Mouse (Mus musculus) midbrain, embryonic 11.5 days (tissue): ENCODE results near the gene Cdc42ep2. TPM values are rescaled to one million over a fixed set of nuclear protein-coding genes. Genes with fewer than 3 reads are reported as not detected.

Source experiments
- ATAC-seq: fragments of 200-750 bp; cut with Nextera tagmentation; 2 replicates; pipeline ENCODE4 v1.8.0; 2017; ENCODE audit warnings: moderate TSS enrichment, moderate library complexity; ENCODE audit not compliant: low FRiP score
- DNase-seq: peaks from one replicate; pipeline ENCODE4 v3.0.0; 2015; ENCODE audit warnings: low spot score; ENCODE audit errors: missing footprints
- H3K27ac ChIP-seq: fragments of 300-500 bp; sonication (generic); 2 replicates; pipeline ENCODE4 v1.5.1; 2014; ENCODE audit warnings: low read depth, low read length
- H3K27me3 ChIP-seq: fragments of 300-500 bp; sonication (generic); 2 replicates; pipeline ENCODE4 v1.6.1; 2014; ENCODE audit warnings: mild to moderate bottlenecking, low read length, moderate library complexity, mixed read lengths; ENCODE audit not compliant: control insufficient read depth, insufficient read depth
- H3K36me3 ChIP-seq: fragments of 300-500 bp; sonication (generic); 2 replicates; pipeline ENCODE4 v1.6.1; 2014; ENCODE audit warnings: mild to moderate bottlenecking, low read length, moderate library complexity, mixed read lengths; ENCODE audit not compliant: control insufficient read depth, insufficient read depth
- H3K4me1 ChIP-seq: fragments of 300-500 bp; sonication (generic); 2 replicates; pipeline ENCODE4 v1.6.1; 2014; ENCODE audit warnings: low read length; ENCODE audit not compliant: control insufficient read depth, insufficient read depth
- H3K4me2 ChIP-seq: fragments of 300-500 bp; sonication (generic); 2 replicates; pipeline ENCODE4 v1.6.1; 2014; ENCODE audit warnings: mild to moderate bottlenecking, moderate library complexity
- H3K4me3 ChIP-seq: fragments of 300-500 bp; sonication (generic); 2 replicates; pipeline ENCODE4 v1.5.1; 2014; ENCODE audit warnings: low read depth, low read length
- H3K9ac ChIP-seq: fragments of 300-500 bp; sonication (generic); 2 replicates; pipeline ENCODE4 v1.6.1; 2014; ENCODE audit warnings: low read length
- H3K9me3 ChIP-seq: fragments of 300-500 bp; sonication (generic); 2 replicates; pipeline ENCODE4 v1.6.1; 2016; ENCODE audit warnings: low read length; ENCODE audit not compliant: control insufficient read depth
- WGBS: fragments of 180-500 bp; shearing (Covaris S2); extraction: QIAGEN DNeasy Blood & Tissue Kit; methylation state at CpG from one replicate; pipeline ENCODE4 v1.1.7; 2014; 5-methylcytosine and 5-hydroxymethylcytosine counted together
- polyA plus RNA-seq: library from polyadenylated mRNA; unstranded; fragments of >200 nt; fragmentation: Nextera tagmentation; extraction: Ambion mirVana; gene quantifications from 2 replicates; pipeline ENCODE4 v1.2.1, GENCODE M21; 2014

The Cdc42ep2 gene
- polyA plus RNA-seq, 1 experiment from 2014 or later, result 2.5 TPM

- under 1% methylated on average over 59 of the region's 59 CpGs for WGBS
- DNase-seq, result peak; percentile 100
Measured at GRCm38 (mm10) chr19:5912103-5913006, 12.3 kb downstream of the Cdc42ep2 start.

GRCm38 (mm10) chr19:5911430-5912102 is 13.1 kb downstream of the Cdc42ep2 start:
- Histone ChIP-seq H3K4me1 (peaks cover 22% of the 10 kb centered on the region), H3K9me3 (no peaks in the 10 kb centered on the region), H3K4me2 (peak overlapping the region; percentile 62), H3K27ac (no peak overlapping the region; the same call in 1 of the 2 replicates), H3K4me3 (peak overlapping the region; percentile 69), H3K27me3 (no peaks in the 10 kb centered on the region), H3K36me3 (peaks cover 4% of the 10 kb centered on the region; the same call in 1 of the 2 replicates), H3K9ac (peak overlapping the region; percentile 81)
- no peak for ATAC-seq
- 10% methylated on average over 14 of the region's 14 CpGs for WGBS
- no peak for DNase-seq

More at GRCm38 (mm10) chr19:5912103-5913006, 12.3 kb downstream of the Cdc42ep2 start:
- peak overlapping the region; percentile 10; the same call in 1 of the 2 replicates for H3K27ac ChIP-seq
- H3K4me3 ChIP-seq, result peak overlapping the region; percentile 69
- no peaks in the 10 kb centered on the region for H3K9me3 ChIP-seq
- H3K4me2 ChIP-seq, result peak overlapping the region; percentile 62
- H3K36me3 ChIP-seq, result 0 out of 2 replicates have a peak, but pooled peaks cover 3% of the 10 kb centered on the region
- no peaks in the 10 kb centered on the region for H3K27me3 ChIP-seq
- peaks cover 22% of the 10 kb centered on the region for H3K4me1 ChIP-seq
- peak; percentile 93 for ATAC-seq
- H3K9ac ChIP-seq, result peak overlapping the region; percentile 81

- peak; percentile 78 for DNase-seq
- H3K4me1 ChIP-seq, result peaks cover 22% of the 10 kb centered on the region
- H3K27ac ChIP-seq, result no peak overlapping the region
- ATAC-seq, result no peak
- H3K4me2 ChIP-seq, result peak overlapping the region; percentile 8; the same call in 1 of the 2 replicates
- no peaks in the 10 kb centered on the region for H3K9me3 ChIP-seq
- H3K27me3 ChIP-seq, result no peaks in the 10 kb centered on the region
- H3K4me3 ChIP-seq, result no peak overlapping the region
- 71% methylated on average over 6 of the region's 6 CpGs for WGBS
- 0 out of 2 replicates have a peak overlapping the region, but pooled peaks have one; percentile 6 for H3K9ac ChIP-seq
- peaks cover 11% of the 10 kb centered on the region for H3K36me3 ChIP-seq
Measured at GRCm38 (mm10) chr19:5910221-5910620, 14.4 kb downstream of the Cdc42ep2 start.

- Histone ChIP-seq H3K4me2 (no peak overlapping the region), H3K4me1 (peaks cover 16% of the 10 kb centered on the region), H3K27me3 (no peaks in the 10 kb centered on the region), H3K27ac (no peak overlapping the region), H3K4me3 (no peak overlapping the region), H3K9me3 (no peaks in the 10 kb centered on the region), H3K36me3 (peaks cover 33% of the 10 kb centered on the region), H3K9ac (no peak overlapping the region)
- no peak for ATAC-seq
- no peak for DNase-seq
- WGBS, result 90% methylated on average over 3 of the region's 3 CpGs
Measured at GRCm38 (mm10) chr19:5907275-5907674, 17.3 kb downstream of the Cdc42ep2 start.

- DNase-seq, result peak; percentile 99
- H3K27ac ChIP-seq, result peak within 1 kb of the TSS; percentile 51; the same call in 1 of the 2 replicates
- H3K9ac ChIP-seq, result peak within 1 kb of the TSS; percentile 87
- peak within 1 kb of the TSS; percentile 81 for H3K4me2 ChIP-seq
- WGBS, result 6% methylated on average over 36 of the region's 36 CpGs
- H3K36me3 ChIP-seq, result peaks cover 14% of the 10 kb centered on the region
- peaks cover 15% of the 10 kb centered on the region for H3K4me1 ChIP-seq
- H3K4me3 ChIP-seq, result peak within 1 kb of the TSS; percentile 68
- ATAC-seq, result peak; percentile 96
- no peaks in the 10 kb centered on the region for H3K27me3 ChIP-seq
- no peaks in the 10 kb centered on the region for H3K9me3 ChIP-seq
Measured at GRCm38 (mm10) chr19:5894002-5894678, 30.5 kb downstream of the Cdc42ep2 start, which contains the start of gene Tigd3. Tigd3 (minus strand) TSS chr19:5894149.

- DNase-seq (peak; percentile 88), ATAC-seq (0 out of 2 replicates have a peak, but pooled peaks have one; percentile 1)
- Histone ChIP-seq H3K27ac (peak overlapping the region; percentile 51; the same call in 1 of the 2 replicates), H3K9me3 (no peaks in the 10 kb centered on the region), H3K36me3 (peaks cover 11% of the 10 kb centered on the region), H3K27me3 (no peaks in the 10 kb centered on the region), H3K4me3 (peak overlapping the region; percentile 68), H3K4me1 (peaks cover 15% of the 10 kb centered on the region), H3K4me2 (peak overlapping the region; percentile 81), H3K9ac (peak overlapping the region; percentile 87)
- 7% methylated on average over 31 of the region's 31 CpGs for WGBS
Measured at GRCm38 (mm10) chr19:5893282-5894001, 31.2 kb downstream of the Cdc42ep2 start.

GRCm38 (mm10) chr19:5892735-5893134 is 31.9 kb downstream of the Cdc42ep2 start:
- ATAC-seq (no peak), DNase-seq (no peak)
- Histone ChIP-seq H3K4me3 (peak overlapping the region; percentile 68), H3K4me2 (peak overlapping the region; percentile 81), H3K36me3 (peaks cover 8% of the 10 kb centered on the region), H3K27me3 (no peaks in the 10 kb centered on the region), H3K9ac (peak overlapping the region; percentile 87), H3K27ac (no peak overlapping the region), H3K4me1 (peaks cover 15% of the 10 kb centered on the region), H3K9me3 (no peaks in the 10 kb centered on the region)
- WGBS, result 91% methylated on average over 13 of the region's 13 CpGs

- ATAC-seq (no peak), DNase-seq (no peak)
- 93% methylated on average over 7 of the region's 7 CpGs for WGBS
- Histone ChIP-seq H3K27ac (no peak overlapping the region), H3K27me3 (no peaks in the 10 kb centered on the region), H3K4me1 (peaks cover 15% of the 10 kb centered on the region), H3K36me3 (peaks cover 8% of the 10 kb centered on the region), H3K9ac (no peak overlapping the region), H3K9me3 (no peaks in the 10 kb centered on the region), H3K4me3 (no peak overlapping the region), H3K4me2 (no peak overlapping the region)
Measured at GRCm38 (mm10) chr19:5892262-5892661, 32.4 kb downstream of the Cdc42ep2 start.
